Mouse (Mus musculus) midbrain, embryonic 10.5 days (tissue): ENCODE measurements around the gene Dydc2. TPM values are rescaled to one million over a fixed set of nuclear protein-coding genes. Genes with fewer than 3 reads are reported as not detected.

Experiments
- DNase-seq: peaks from one replicate; pipeline ENCODE4 v3.0.0-alpha.2; 2017; ENCODE audit warnings: low spot score
- H3K27ac ChIP-seq: fragments of 300-500 bp; sonication (generic); replicated peaks from 2 replicates; pipeline ENCODE4 v1.5.1; 2016; ENCODE audit warnings: mild to moderate bottlenecking
- H3K27me3 ChIP-seq: fragments of 300-500 bp; sonication (generic); 2 replicates; pipeline ENCODE4 v1.6.1; 2016; ENCODE audit warnings: low read depth, mild to moderate bottlenecking; ENCODE audit not compliant: poor library complexity, severe bottlenecking
- H3K36me3 ChIP-seq: fragments of 300-500 bp; sonication (generic); 2 replicates; pipeline ENCODE4 v1.6.1; 2016; ENCODE audit warnings: mild to moderate bottlenecking, moderate library complexity
- H3K4me1 ChIP-seq: fragments of 300-500 bp; sonication (generic); 2 replicates; pipeline ENCODE4 v1.6.1; 2016
- H3K4me3 ChIP-seq: fragments of 300-500 bp; sonication (generic); 2 replicates; pipeline ENCODE4 v1.5.1; 2016; ENCODE audit warnings: mild to moderate bottlenecking, moderate library complexity
- H3K9me3 ChIP-seq: fragments of 300-500 bp; sonication (generic); replicated peaks from 2 replicates; pipeline ENCODE4 v1.6.1; 2016; ENCODE audit warnings: mild to moderate bottlenecking
- WGBS: fragments of 180-500 bp; shearing (Covaris S2); methylation state at CpG from one replicate; pipeline ENCODE4 v1.1.7; 2016; 5-methylcytosine and 5-hydroxymethylcytosine counted together
- polyA plus RNA-seq: library from polyadenylated mRNA; unstranded; fragments of >200 nt; fragmentation: Nextera tagmentation; extraction: Ambion mirVana; gene quantifications from 2 replicates; pipeline ENCODE4 v1.2.1, GENCODE M21; 2016

The Dydc2 gene
- polyA plus RNA-seq, 1 experiment from 2014 or later: 0.30 TPM

- no peak overlapping the region for H3K4me3 ChIP-seq
- H3K4me1 ChIP-seq: peaks cover 34% of the 10 kb centered on the region
- 0 out of 2 replicates have a peak, but pooled peaks cover 5% of the 10 kb centered on the region for H3K27me3 ChIP-seq
- no peak for DNase-seq
- H3K9me3 ChIP-seq: no peaks in the 10 kb centered on the region
- H3K27ac ChIP-seq: no peak overlapping the region
- no peaks in the 10 kb centered on the region for H3K36me3 ChIP-seq
- 66% methylated on average over 3 of the region's 3 CpGs for WGBS
Measured at GRCm38 (mm10) chr14:41006899-41007298, 62.1 kb downstream of the Dydc2 start.

DNA sequence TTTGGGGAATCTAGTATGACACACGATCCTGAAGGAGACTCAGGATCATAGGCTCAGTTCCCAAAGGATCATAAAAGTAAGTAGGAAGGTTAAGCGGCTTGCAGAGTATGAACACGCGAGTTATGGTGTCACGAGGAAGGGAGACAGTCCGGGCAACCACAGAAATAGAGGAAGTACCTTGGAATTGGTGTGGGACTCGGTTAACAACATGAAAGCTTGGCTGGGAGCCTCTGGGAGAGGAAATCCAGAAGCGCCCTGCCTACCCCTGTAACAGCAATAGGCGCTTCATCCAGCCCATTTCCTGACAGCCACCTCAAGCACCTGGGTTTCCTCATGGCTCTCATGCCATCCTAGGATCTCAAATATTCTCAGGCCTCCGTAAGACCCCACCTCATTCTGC, 62.7 kb downstream of the Dydc2 start:
- no peak for DNase-seq
- Histone ChIP-seq H3K27me3 (0 out of 2 replicates have a peak, but pooled peaks cover 5% of the 10 kb centered on the region), H3K9me3 (no peaks in the 10 kb centered on the region), H3K4me1 (peaks cover 34% of the 10 kb centered on the region), H3K4me3 (no peak overlapping the region), H3K27ac (no peak overlapping the region), H3K36me3 (peaks cover 6% of the 10 kb centered on the region; the same call in 1 of the 2 replicates)
- 91% methylated on average over 10 of the region's 10 CpGs for WGBS

- Histone ChIP-seq H3K4me3 (no peak overlapping the region), H3K36me3 (peaks cover 10% of the 10 kb centered on the region; the same call in 1 of the 2 replicates), H3K27me3 (0 out of 2 replicates have a peak, but pooled peaks cover 5% of the 10 kb centered on the region), H3K27ac (no peak overlapping the region), H3K9me3 (no peaks in the 10 kb centered on the region), H3K4me1 (peaks cover 34% of the 10 kb centered on the region)
- WGBS: 85% methylated on average over 9 of the region's 9 CpGs
- no peak for DNase-seq
Measured at GRCm38 (mm10) chr14:41005716-41006115, 63.3 kb downstream of the Dydc2 start.

- WGBS: 10% methylated on average over 22 of the region's 22 CpGs
- H3K4me1 ChIP-seq: peaks cover 34% of the 10 kb centered on the region
- peak; percentile 37 for DNase-seq
- H3K9me3 ChIP-seq: no peaks in the 10 kb centered on the region
- H3K27ac ChIP-seq: peak overlapping the region; percentile 63
- H3K36me3 ChIP-seq: peaks cover 15% of the 10 kb centered on the region; the same call in 1 of the 2 replicates
- H3K27me3 ChIP-seq: 0 out of 2 replicates have a peak, but pooled peaks cover 5% of the 10 kb centered on the region
- H3K4me3 ChIP-seq: peak overlapping the region; percentile 34
Measured at GRCm38 (mm10) chr14:41004201-41005141, 64.5 kb downstream of the Dydc2 start.

DNA sequence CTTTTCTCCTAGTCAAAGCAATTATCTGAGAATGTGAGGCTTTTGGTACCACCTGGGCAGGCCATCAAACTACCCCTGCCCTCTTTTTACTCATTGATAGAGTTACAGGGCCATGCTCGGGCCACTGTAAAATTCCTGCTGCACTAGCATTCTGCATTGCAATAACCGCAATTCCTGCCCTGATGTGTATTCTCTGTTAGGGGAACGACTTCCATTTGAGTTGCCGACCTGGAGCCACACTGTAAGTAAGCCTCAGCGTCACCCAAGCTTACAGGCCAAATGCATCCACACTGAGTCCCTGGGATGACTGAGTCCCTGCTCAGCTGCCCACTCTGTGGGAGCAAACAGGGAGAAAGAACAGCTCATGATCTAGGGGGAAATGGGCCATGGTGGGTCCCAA, 67.4 kb downstream of the Dydc2 start:
- H3K4me3 ChIP-seq: no peak overlapping the region
- 0 out of 2 replicates have a peak, but pooled peaks cover 5% of the 10 kb centered on the region for H3K27me3 ChIP-seq
- H3K4me1 ChIP-seq: peaks cover 25% of the 10 kb centered on the region
- H3K27ac ChIP-seq: no peak overlapping the region
- peaks cover 40% of the 10 kb centered on the region for H3K36me3 ChIP-seq
- DNase-seq: no peak
- WGBS: 86% methylated on average over 5 of the region's 5 CpGs
- H3K9me3 ChIP-seq: no peaks in the 10 kb centered on the region

GRCm38 (mm10) chr14:41000801-41001200, 68.2 kb downstream of the Dydc2 start:
- WGBS: 72% methylated on average over 4 of the region's 4 CpGs

GRCm38 (mm10) chr14:40999904-41000645, 68.9 kb downstream of the Dydc2 start:
- H3K4me3 ChIP-seq: no peak overlapping the region
- H3K27me3 ChIP-seq: 0 out of 2 replicates have a peak, but pooled peaks cover 5% of the 10 kb centered on the region
- 86% methylated on average over 7 of the region's 7 CpGs for WGBS
- DNase-seq: no peak
- no peaks in the 10 kb centered on the region for H3K9me3 ChIP-seq
- peaks cover 18% of the 10 kb centered on the region for H3K4me1 ChIP-seq
- H3K36me3 ChIP-seq: peaks cover 50% of the 10 kb centered on the region
- H3K27ac ChIP-seq: no peak overlapping the region

More at GRCm38 (mm10) chr14:41000801-41001200, 68.2 kb downstream of the Dydc2 start:
- peaks cover 25% of the 10 kb centered on the region for H3K4me1 ChIP-seq
- H3K27ac ChIP-seq: no peak overlapping the region
- no peak for DNase-seq
- no peak overlapping the region for H3K4me3 ChIP-seq
- H3K27me3 ChIP-seq: 0 out of 2 replicates have a peak, but pooled peaks cover 5% of the 10 kb centered on the region
- H3K36me3 ChIP-seq: peaks cover 45% of the 10 kb centered on the region
- H3K9me3 ChIP-seq: no peaks in the 10 kb centered on the region

Other genes with a start within 250 kb of the Dydc2 start
- gene Sh2d4b, start 175.9 kb downstream of the Dydc2 start, polyA plus RNA-seq: 0.31 and 0.45 TPM in 2 replicates
- gene Tspan14, start 102.4 kb downstream of the Dydc2 start, polyA plus RNA-seq: 90.6 and 101 TPM in 2 replicates
- 45.4 and 46.5 TPM in 2 replicates for gene Fam213a, start 55.4 kb downstream of the Dydc2 start, polyA plus RNA-seq
- gene Dydc1, start 3.7 kb upstream of the Dydc2 start, polyA plus RNA-seq: not detected in 2 replicates
- not detected in 2 replicates for gene Mat1a, start 35.8 kb upstream of the Dydc2 start, polyA plus RNA-seq
- not detected in 2 replicates for gene Sftpa1, start 62.6 kb upstream of the Dydc2 start, polyA plus RNA-seq
- not detected in 2 replicates for gene Mbl1, start 82.2 kb upstream of the Dydc2 start, polyA plus RNA-seq
- not detected in 2 replicates for gene Sftpd, start 115.9 kb upstream of the Dydc2 start, polyA plus RNA-seq
- gene Gm2832, start 209.6 kb upstream of the Dydc2 start, polyA plus RNA-seq: 0.15 TPM in 1 of 2 replicates, not detected in the other